Mouse (Mus musculus) kidney, adult 9 months (tissue): ENCODE measurements around the gene Arfip1.
A peak's percentile ranks its signal among the peaks of the same experiment; 100 is the strongest.

Experiments used
- DNase-seq: peaks from one replicate; pipeline ENCODE4 v3.0.0; 2022

The Arfip1 gene

DNA sequence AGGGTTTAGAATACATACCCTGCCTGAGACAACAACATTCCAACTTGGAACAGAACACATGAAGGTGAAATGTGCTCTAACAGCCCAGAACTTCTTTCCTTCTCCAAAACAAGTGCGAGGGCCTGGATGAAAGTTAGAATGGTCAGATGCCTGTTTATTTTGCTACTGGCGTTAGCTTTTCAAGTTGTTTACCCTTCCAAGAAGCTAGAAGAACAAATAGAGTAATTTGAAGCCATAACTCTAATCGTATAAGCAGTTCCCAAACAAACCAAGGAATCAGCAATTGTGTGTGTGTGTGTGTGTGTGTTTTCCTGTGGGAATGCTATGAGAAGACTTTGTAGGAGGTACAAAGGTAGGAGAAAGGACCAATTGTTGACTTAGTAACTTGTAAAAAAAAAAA is 97.5 kb downstream of the Arfip1 start:
- DNase-seq = no peak

DNA sequence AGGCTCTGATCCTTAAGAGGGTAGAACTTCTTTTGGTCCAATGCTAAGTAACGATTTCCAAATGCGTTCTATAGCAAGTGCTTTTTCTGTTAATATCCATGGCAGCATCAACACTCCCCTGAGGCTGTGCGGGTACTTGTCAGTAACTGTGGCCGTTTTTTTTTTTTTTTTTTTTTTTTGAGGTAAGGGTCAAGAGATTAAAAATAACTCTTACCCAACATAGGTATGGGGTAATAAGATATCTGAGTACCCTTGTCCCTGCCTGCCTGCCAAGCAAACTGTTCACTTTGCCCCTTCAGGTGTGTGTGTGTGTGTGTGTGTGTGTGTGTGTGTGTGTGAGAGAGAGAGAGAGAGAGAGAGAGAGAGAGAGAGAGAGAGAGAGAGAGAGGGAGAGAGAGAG is 98.1 kb downstream of the Arfip1 start:
- no peak for DNase-seq

DNA sequence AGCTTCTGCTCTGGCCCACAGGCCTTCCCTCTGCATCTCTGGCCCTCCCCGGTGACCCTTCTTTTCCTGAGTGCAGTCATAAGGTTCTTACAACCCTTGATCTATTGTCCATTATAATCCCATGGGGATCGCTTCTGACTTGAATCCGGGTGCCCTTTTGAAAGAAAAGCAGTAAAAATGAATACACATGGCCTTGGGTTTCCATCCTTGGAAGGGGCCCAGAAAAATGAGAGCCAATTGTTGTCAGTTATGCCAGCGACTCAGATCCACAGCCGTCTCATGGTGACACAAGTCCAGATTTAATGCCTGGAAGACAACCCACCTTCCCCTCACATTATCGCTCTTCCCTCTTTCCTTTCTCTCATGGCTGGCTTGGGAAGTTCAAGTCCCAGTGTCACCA is 100.3 kb downstream of the Arfip1 start:
- no peak for DNase-seq

DNA sequence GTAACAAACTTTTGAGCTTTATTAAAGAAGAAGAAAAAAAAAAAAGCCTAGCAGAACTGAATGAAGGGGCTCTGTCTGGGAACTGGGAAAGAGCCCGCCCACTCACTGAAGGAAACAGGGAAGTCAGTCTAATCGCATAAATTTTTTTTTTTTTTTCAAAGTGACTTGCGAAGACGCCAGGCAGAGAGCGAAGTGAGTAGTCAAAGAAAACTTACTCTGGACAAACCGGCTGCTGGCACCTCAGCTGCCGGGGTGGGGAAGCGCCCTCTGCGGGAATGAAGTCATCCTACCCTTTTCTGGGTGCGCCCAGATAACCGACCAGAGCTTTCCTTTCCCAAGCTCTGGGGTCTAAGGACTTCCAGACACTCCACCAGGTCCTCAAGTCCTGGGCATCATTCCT is 101.3 kb downstream of the Arfip1 start:
- peak; percentile 47 for DNase-seq

DNA sequence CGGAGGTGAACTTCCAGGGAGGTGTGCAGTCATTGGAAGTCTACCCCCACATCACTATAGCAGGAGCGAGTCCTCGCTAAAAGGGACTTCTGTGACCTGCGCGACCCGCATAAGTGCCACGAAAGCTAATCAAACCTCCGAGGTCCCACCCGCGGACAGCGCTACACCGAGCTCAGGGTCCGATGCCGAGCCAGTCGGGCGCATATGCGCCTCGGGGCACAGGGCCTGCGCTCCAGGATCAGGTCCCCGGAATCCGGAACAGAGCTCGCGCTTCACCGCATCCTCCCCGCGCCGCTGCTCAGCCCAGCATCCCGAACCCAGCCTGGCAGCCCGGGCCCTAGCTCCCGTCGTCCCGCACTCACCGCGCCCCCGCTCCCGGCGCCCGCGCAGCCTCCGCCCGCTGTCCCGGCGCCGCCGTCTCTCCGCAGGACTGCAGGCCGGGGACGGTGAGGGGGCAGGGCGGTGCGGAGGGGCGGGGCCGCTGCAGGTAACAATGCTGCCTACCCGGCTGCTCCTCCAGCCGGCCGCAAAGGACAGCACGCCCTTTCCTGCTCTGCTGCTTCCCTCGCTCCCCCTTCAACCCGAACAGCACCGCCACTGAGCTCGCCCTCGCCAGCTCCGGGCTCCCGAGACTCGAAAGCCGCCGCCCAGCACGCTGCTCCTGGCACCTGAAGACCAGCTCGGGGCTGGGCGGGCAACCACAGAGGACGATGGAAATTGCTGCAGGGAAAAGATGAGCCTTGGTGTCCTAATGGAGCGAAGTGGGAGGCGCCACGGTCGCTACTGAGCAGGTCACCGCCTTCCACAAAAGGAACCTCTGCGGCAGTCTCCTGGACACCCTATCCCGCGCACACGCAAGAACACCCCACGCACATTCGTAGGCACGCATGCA is 102.2 kb downstream of the Arfip1 start, which contains the start of gene Fhdc1:
Gene Fhdc1 (minus strand): TSS at position 424 of the 892 bp plus-strand sequence.
- DNase-seq = peak; percentile 58

DNA sequence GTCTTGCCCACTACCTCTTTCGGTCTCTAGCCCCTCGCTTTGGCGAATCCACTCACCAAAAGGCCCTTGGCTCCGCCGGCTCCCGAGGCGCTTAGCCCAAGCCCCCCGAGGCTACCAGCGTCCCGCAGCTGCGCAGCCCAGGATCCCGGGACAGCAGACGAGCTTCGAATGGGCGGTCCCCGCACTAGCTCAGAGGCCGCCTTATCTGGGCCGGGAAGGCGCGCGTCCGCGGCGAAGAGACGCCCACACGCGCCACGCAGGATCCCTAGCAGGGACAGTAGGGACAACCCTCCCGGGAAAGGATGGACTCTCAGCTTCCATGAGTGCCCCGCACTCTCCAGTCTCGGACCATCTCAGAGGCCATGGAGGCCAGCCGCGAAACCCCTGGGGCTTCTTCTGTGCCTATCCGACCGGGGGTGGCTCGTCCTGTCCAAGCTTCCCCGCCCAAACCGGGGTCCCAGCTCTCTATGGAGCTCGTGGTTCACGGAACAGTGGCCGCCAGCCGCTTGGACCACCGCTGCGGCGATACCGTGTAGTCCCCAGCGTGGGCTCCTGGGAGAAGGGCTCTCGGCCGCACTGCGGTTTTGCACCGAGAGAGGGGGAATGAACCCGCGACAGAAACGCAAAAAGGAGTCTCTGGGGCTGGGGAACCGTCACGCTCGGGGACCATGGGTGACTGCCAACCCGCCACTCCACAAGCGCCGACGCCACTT is 103.0 kb downstream of the Arfip1 start:
- peak; percentile 44 for DNase-seq

DNA sequence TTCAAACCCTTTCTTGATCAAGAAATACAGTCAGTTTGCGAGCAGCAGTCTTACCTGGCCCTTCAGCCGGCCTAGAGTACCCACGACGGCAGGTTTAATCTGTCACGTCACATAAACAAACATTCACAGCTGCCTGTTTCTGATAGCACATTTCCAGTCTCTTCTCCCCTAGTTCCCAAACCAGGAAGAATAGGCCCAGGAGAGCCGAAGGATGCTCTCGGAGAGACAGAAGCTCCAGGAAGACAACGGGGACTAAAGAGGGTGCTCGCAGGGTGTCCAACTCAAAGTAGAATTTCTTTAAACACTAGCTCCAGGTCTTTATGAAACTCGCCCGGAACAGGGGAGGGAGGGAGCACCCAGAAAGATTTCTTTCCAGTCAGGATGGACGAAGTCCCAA is 103.5 kb downstream of the Arfip1 start:
- DNase-seq = no peak

DNA sequence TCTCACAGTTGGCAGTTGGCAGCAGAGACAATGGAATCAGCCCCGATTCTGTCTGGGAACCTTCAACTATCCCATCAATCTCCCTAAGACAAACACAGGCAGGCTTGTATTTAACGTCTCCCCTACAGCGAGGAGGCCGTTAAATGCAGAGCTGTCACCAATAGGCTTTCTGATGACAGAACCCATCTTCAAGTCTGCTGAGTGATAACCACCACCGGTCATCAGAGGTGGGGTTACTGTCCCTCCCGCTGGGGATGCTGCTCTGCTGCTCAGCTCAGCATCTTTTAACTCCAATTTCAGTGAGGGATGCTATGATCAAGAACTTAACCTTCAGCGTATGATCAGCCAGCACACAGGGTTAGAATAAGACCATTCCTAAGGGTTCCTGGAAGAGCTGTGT is 104.2 kb downstream of the Arfip1 start:
- DNase-seq = no peak

DNA sequence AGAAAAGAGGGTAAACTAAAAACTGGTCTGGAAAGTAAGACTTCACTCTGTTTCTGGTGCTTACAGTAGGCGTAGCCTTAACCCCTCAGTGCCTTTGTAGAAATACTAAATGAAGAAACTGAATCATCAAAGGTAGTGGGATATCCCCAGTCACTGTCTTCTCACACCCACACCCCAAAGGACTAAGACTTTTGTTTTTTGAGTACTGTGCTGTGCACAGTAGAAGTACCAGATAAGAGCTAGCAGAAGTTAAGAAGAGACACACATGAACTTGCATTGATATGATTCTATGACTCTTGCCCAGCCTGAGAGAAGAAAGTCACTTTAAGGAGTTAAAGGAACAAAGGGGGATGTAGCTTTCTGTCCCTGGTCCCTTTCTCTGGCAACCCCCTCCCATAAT is 104.9 kb downstream of the Arfip1 start:
- no peak for DNase-seq

DNA sequence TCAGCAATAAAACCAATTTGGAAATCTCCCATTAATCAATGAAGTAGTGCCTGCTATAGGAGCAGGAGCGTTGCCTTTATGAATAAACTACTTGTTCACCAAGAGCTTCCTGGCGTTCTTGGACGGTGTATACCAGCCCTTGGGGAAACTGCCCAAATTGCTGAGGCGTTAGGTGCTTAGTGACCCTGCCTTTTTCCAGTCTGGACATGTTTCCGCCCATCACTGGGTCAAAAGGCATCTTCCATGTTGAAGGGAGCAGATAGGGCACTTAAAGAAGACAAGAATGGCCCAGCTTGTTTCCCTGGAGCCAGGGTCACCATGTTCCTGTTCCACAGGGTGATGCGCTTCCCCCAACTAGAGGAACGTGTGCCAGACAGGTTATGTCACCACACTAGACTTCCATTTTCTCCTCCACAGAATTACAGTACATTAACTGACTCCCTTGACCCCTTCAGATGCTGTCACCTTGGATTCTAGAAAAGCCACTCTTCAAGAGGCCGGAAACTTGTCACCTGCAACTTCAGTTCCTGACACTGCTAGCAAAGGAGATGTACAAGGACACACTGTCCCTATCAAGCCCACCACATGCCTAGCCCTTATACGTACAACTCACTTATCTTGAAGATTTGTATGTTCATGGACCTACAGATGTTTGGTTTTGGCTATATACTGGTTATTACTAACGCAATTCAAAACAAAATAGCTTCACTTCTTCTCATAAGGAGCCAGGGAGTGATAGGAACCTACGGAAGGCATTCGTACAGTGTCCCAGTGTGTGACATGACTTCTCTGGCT is 107.2 kb downstream of the Arfip1 start:
- DNase-seq = no peak

DNA sequence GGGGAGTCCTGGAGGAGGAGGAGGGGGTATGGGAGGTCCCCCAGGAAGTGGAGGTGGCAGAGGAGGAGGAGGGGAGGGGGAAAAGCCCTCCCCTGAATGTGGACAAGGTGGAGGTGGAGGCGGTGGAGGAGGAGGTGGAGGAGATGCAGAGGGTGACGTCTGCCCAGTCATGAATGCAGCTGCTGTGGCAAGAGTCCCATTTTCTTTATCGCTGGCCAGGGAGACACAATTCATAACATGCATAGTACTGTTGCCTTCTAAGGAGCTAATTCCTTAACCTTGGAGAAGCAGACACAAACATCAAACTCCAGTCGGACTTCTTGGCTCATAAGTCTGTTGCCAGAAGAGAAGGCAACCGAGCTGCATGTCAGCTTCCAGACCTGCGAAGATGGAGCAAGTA is 108.0 kb downstream of the Arfip1 start:
- no peak for DNase-seq

DNA sequence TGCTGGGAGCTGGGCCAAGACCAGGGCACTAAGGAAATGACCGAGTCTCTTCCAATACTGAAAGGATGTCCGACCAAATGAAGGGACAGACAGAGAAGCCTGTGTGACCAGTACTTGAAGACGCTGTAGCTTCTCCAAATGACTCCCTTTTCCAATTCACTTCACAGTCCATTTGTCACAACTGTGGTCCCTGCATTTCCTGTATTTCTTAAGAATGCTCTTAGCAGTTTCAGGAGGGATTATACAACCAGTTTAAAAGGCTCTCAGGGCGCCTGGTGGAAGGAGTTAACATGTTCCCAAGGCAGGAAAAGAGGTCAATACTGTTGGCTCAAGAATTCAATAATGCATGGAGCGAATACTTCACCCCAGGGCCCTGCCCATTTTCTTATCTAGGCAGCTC is 109.5 kb downstream of the Arfip1 start:
- no peak for DNase-seq

DNA sequence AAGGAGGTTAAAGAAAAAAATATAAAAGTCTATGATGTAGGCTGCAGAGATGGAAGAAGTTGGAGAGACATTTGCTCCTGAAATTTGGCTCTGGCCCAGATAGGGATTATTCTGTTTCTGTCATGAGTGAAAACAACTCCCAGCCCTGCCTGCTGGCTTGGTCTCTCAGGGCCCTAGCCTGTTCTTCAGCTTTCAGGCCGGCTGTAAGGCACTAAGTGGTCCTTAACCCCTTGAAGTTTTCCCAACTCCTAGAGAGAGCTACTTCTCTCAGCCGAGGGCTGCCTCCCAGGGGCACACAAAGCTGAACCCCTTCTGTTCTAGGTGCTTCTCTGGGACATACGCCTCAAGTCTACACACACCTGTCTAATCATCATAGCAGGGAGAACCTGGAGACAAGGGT is 109.9 kb downstream of the Arfip1 start:
- no peak for DNase-seq

DNA sequence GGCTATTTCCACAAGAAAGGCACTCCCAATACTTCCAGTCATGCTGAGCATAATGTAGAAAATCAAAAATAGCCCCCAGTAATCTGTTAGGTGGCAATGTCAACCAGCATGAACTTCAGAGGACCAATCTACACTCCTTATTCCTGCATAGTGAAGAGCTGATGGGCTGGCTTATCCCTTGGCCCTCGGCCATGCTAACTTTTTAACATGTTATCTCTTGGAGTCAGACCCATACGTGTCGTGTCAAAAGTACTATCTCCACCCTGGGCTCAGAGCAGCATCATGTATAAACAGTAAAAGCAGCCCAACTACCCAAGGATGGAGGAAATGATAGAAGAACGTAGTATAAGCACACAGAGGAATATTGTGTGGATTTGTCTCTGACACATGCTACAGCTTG is 111.3 kb downstream of the Arfip1 start:
- DNase-seq = no peak

DNA sequence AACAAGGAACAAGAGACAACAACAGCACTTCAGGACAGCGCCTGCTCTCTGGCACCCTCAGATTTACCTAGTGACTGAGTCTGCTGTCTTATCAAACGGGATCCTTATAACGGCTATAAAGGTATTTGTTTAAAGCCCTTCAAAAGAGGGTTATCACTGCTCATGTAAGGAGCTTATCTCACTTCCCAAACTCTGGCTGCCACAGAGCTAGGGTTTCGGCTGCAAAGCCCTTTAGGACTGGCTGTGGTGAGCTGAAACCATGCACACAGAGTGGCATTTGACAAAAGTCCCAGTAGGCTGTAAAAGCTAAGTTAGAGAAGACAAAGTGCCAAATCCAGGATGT is 114.3 kb downstream of the Arfip1 start:
- no peak for DNase-seq

DNA sequence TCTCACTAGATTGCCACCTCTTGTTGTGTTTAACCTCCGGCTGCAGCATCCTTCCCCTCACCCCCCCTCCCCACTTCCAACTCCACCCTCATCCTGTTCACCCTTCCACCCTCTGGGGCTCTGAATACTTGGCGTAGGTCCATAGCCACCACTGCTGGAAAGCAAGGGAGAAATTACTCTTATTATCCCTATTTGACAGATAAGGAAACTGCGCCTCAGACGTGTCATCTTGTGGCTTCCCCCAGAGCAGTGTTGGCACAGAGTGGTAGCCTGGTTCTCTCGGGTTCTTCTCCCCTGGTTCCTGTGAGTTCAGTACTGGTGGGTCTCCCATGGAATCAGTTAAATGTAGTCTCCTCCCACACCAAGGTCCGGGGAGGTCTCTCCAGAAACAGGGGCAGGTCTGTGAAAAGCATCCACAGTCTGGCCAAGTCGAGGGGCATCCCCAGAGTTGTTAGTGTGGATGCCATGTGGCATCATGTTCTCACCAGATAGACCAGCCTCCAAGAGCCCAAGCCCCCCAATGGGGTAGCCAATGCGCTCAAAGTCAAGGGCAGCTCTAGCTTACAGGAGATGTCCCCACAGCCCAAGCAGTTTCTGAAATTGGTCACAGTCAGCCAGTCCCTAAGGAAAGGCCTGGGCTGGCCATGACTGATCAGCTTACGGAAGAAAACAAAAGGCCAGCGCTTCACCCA is 114.9 kb downstream of the Arfip1 start:
- peak; percentile 66 for DNase-seq

DNA sequence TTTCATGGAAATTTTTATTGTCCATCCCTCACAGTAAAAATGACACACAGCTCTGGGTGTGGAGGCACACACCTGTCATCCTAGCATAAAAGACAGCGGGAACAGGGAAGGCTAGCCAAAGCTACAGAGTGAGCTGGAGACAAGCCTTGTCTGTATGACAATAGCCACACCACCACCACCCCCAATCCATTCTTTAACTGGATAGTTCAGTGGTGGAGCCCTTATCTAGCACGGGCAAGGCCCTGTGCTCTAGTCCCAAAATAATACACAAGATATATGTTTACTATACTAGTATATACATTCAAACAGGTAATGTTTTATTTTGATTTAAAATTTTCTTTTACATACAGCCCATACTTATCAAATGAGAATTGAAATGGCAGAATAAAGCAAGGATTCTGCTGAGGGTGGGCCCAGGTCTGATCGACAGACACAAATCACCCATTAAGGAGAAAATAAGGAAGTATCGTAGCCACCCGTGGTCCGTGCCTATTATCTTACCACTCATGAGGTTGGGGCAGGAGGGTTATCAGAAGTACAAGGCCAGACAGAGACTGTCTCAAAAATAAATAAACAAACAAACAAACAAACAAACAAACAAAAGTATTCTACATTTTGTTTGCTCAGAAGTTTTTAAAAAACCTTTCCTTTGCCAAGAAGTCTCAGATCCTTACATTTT is 116.5 kb downstream of the Arfip1 start:
- no peak for DNase-seq

DNA sequence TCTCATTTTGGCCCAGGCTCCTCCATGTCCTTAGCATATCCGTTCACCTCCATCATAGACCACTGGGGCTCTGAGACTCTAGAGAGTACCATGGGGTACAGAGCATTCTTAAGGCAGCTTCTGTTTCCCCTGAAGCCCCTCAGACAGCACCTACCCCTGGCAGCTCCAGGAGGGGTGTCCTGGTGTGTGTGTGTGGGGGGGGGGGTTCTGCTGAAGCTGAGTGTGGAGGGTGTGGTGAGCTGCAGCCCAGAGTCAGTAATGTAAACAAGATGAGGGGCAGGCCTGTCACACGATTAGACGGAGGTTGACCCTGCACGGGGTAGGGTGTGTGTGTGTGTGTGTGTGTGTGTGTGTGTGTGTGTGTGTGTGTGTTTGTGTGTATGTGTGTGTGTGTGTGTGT is 120.7 kb downstream of the Arfip1 start:
- no peak for DNase-seq

DNA sequence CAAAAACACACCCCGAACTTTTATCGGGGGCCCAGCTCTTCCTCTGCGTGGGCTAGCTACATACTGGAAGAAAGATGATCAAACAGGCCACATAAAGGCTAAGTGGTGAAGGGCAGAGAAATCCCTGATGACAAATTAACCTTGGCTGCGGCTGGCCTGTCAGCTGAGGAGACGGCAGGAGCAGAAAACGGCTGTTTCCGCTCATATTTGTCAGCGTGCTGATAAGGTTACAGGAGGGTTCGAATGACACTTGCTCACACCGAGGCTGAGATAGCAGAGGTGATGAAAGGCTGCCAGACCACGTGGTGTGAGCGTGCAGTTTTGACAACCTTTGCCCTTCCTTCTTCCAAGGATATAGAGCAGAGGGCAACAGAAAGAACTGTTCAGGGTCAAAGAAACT is 121.5 kb downstream of the Arfip1 start:
- peak; percentile 74 for DNase-seq

DNA sequence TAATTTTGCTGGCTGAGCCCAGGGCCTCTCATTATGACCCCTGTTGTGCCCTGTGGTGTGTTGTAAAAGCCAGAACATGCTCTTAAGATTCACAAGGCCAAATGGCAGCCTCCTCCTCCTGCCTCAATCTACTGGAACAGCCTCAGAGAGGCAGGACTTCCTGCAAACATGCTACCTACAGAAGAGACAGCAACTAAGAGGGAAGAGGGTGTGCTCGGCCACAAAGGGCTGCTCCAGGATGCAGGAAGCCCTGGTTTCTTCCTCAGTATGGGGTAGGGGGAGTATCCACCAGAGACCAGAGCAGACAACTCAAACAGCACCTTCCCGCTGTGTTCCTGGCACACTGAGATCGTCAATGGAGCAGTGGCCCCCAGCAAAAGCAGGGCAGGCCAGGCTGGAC is 121.9 kb downstream of the Arfip1 start:
- no peak for DNase-seq

DNA sequence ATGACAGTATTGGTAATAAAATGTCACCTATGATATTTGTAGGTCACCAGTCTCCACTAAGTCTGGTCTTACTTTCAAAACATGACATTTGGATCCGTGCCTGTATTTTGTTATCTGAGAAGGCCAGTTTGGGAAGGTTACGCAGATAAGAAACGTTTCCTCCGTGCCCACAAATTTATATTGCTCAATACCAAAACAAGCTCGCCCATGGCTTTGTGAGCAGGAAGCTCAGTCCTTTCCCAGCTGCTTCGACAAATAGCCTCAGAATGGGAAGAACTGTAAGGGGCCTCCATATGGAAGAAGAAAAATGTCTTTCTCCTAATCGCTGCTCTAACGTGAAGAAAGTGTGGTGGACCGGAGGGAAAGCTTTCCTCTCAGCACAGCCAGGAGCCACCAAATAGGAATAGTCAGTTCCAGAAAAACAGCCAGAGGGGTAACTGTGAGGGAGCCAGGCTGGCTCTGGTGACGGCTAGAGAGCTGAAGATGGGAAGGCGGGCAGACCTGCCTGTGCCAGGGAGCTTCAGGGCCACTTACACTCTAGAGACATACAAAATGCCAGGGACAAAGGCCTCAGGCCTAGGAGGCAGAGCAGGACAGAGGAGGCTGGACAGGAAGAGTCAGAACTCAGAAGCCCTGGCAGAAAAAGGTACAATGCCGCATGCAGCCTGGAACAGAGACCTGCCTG is 126.5 kb downstream of the Arfip1 start:
- peak; percentile 49 for DNase-seq

DNA sequence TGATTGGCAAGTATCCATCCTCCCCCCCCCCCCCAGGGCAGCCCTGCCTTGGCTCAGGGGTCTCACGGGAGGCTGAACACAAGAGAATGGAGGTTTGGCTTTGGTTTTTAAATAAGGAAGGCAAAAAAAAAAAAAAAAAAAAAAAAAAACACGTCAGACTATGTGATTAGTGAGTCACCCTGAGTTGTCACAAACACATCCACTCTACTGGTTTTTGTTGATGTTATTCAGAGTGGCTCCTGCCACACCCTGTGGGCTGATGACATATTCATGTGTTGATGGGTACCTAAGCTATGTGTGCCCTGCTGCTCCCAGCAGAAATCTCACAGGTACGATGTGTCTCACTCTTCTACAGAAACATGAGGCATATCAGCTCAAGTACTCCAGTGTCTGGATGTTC is 131.8 kb downstream of the Arfip1 start:
- DNase-seq = no peak
